Mouse (Mus musculus) heart, embryonic 11.5 days (tissue): Measurements from ENCODE around the gene Srp68. TPM values are rescaled to one million over a fixed set of nuclear protein-coding genes. Genes with fewer than 3 reads are reported as not detected.

ENCODE experiments used
- ATAC-seq: fragments of 200-750 bp; cut with Nextera tagmentation; replicated peaks from 2 replicates; pipeline ENCODE4 v1.8.0; 2017; ENCODE audit warnings: moderate library complexity; ENCODE audit not compliant: insufficient number of reproducible peaks, low FRiP score, low TSS enrichment
- H3K27ac ChIP-seq: fragments of 300-500 bp; sonication (generic); 2 replicates; pipeline ENCODE4 v1.5.1; 2014; ENCODE audit warnings: mild to moderate bottlenecking, low read depth, low read length
- H3K27me3 ChIP-seq: fragments of 300-500 bp; sonication (generic); 2 replicates; pipeline ENCODE4 v1.6.1; 2014; ENCODE audit warnings: mild to moderate bottlenecking, low read length, mixed read lengths; ENCODE audit not compliant: control insufficient read depth, insufficient read depth
- H3K36me3 ChIP-seq: fragments of 300-500 bp; sonication (generic); 2 replicates; pipeline ENCODE4 v1.6.1; 2014; ENCODE audit warnings: mild to moderate bottlenecking, low read length, moderate library complexity, mixed read lengths; ENCODE audit not compliant: control insufficient read depth, insufficient read depth
- H3K4me1 ChIP-seq: fragments of 300-500 bp; sonication (generic); 2 replicates; pipeline ENCODE4 v1.6.1; 2014; ENCODE audit warnings: low read length; ENCODE audit not compliant: control insufficient read depth, insufficient read depth
- H3K4me2 ChIP-seq: fragments of 300-500 bp; sonication (generic); 2 replicates; pipeline ENCODE4 v1.6.1; 2014; ENCODE audit warnings: mild to moderate bottlenecking, moderate library complexity
- H3K4me3 ChIP-seq: fragments of 300-500 bp; sonication (generic); 2 replicates; pipeline ENCODE4 v1.5.1; 2014; ENCODE audit warnings: low read depth, low read length
- H3K9ac ChIP-seq: fragments of 300-500 bp; sonication (generic); 2 replicates; pipeline ENCODE4 v1.6.1; 2014; ENCODE audit warnings: mild to moderate bottlenecking, low read depth, low read length, moderate library complexity
- H3K9me3 ChIP-seq: fragments of 300-500 bp; sonication (generic); replicated peaks from 2 replicates; pipeline ENCODE4 v1.6.1; 2016; ENCODE audit warnings: low read length; ENCODE audit not compliant: control insufficient read depth
- WGBS: fragments of 180-500 bp; shearing (Covaris S2); extraction: QIAGEN DNeasy Blood & Tissue Kit; methylation state at CpG from one replicate; pipeline ENCODE4 v1.1.7; 2014; ENCODE audit not compliant: insufficient replicate concordance; 5-methylcytosine and 5-hydroxymethylcytosine counted together
- polyA plus RNA-seq: library from polyadenylated mRNA; unstranded; fragments of >200 nt; fragmentation: Nextera tagmentation; extraction: Ambion mirVana; gene quantifications from 2 replicates; pipeline ENCODE4 v1.2.1, GENCODE M21; 2014

Srp68 gene
- polyA plus RNA-seq, result 61.5 and 61.9 TPM in 2 replicates

- peak within 1 kb of the TSS; percentile 46 for H3K27ac ChIP-seq
- peak; percentile 87 for ATAC-seq
- H3K9ac ChIP-seq, result peak within 1 kb of the TSS; percentile 79
- H3K36me3 ChIP-seq, result peaks cover 12% of the 10 kb centered on the region
- peaks cover 12% of the 10 kb centered on the region for H3K4me1 ChIP-seq
- WGBS, result 4% methylated on average over 32 of the region's 32 CpGs
- peak within 1 kb of the TSS; percentile 74 for H3K4me3 ChIP-seq
- no peaks in the 10 kb centered on the region for H3K9me3 ChIP-seq
- H3K27me3 ChIP-seq, result no peaks in the 10 kb centered on the region
- H3K4me2 ChIP-seq, result peak within 1 kb of the TSS; percentile 90
Measured at GRCm38 (mm10) chr11:116274045-116274666, at the start of gene Srp68. TSS of gene Srp68 (minus strand) at chr11:116274217.

GRCm38 (mm10) chr11:116318719-116319659, 45.0 kb upstream of the Srp68 start:
- H3K4me1 ChIP-seq, result peaks cover 3% of the 10 kb centered on the region; the same call in 1 of the 2 replicates
- no peak overlapping the region for H3K27ac ChIP-seq
- no peaks in the 10 kb centered on the region for H3K36me3 ChIP-seq
- H3K27me3 ChIP-seq, result no peaks in the 10 kb centered on the region
- ATAC-seq, result peak; percentile 47; the same call in 1 of the 2 replicates
- no peaks in the 10 kb centered on the region for H3K9me3 ChIP-seq
- WGBS, result 2% methylated on average over 41 of the region's 41 CpGs
- H3K4me2 ChIP-seq, result peak overlapping the region; percentile 100
- H3K4me3 ChIP-seq, result peak overlapping the region; percentile 56
- peak overlapping the region; percentile 77 for H3K9ac ChIP-seq

- Histone ChIP-seq H3K9me3 (no peaks in the 10 kb centered on the region), H3K4me2 (no peak overlapping the region), H3K27ac (no peak overlapping the region), H3K4me3 (no peak overlapping the region), H3K36me3 (no peaks in the 10 kb centered on the region), H3K9ac (no peak overlapping the region), H3K27me3 (no peaks in the 10 kb centered on the region), H3K4me1 (no peaks in the 10 kb centered on the region)
- no peak for ATAC-seq
- 46% methylated on average over 8 of the region's 8 CpGs for WGBS
Measured at GRCm38 (mm10) chr11:116312359-116312758, 38.3 kb upstream of the Srp68 start.

DNA sequence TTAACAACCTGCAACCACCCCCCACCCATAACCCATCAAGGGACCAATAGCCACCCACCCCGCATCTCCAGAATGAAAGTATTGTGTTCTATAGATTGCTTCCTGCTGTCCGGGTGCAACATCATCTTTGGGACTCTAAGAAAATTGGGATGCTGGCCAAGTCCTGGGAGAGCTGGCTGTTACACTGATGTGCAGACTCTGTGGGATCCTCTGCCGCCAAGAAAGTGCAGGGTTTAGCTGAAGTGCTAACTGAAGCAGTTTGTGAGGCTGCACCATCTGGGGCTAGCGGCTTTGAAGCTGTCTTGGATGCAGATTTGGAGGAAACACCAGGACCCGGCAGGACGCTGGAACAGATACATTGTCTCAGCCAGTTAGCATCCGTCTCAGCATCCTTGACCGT, 37.2 kb upstream of the Srp68 start:
- Histone ChIP-seq H3K4me1 (peaks cover 2% of the 10 kb centered on the region; the same call in 1 of the 2 replicates), H3K36me3 (no peaks in the 10 kb centered on the region), H3K27me3 (no peaks in the 10 kb centered on the region), H3K9ac (no peak overlapping the region), H3K27ac (no peak overlapping the region), H3K4me3 (no peak overlapping the region), H3K9me3 (no peaks in the 10 kb centered on the region), H3K4me2 (no peak overlapping the region)
- no peak for ATAC-seq
- WGBS, result 49% methylated on average over 8 of the region's 8 CpGs

- no peak overlapping the region for H3K27ac ChIP-seq
Measured at GRCm38 (mm10) chr11:116309601-116310000, 35.6 kb upstream of the Srp68 start.

GRCm38 (mm10) chr11:116307762-116308531, 33.9 kb upstream of the Srp68 start:
- Histone ChIP-seq H3K4me3 (no peak overlapping the region), H3K36me3 (peaks cover 5% of the 10 kb centered on the region), H3K27me3 (no peaks in the 10 kb centered on the region), H3K4me2 (no peak overlapping the region), H3K27ac (no peak overlapping the region), H3K9ac (no peak overlapping the region), H3K9me3 (no peaks in the 10 kb centered on the region), H3K4me1 (peaks cover 8% of the 10 kb centered on the region)
- 86% methylated on average over 12 of the region's 12 CpGs for WGBS
- no peak for ATAC-seq

More at GRCm38 (mm10) chr11:116309601-116310000, 35.6 kb upstream of the Srp68 start:
- Histone ChIP-seq H3K9me3 (no peaks in the 10 kb centered on the region), H3K4me2 (no peak overlapping the region), H3K4me1 (peaks cover 8% of the 10 kb centered on the region), H3K4me3 (no peak overlapping the region), H3K36me3 (no peaks in the 10 kb centered on the region), H3K9ac (no peak overlapping the region), H3K27me3 (no peaks in the 10 kb centered on the region)
- ATAC-seq, result no peak
- 60% methylated on average over 3 of the region's 3 CpGs for WGBS

DNA sequence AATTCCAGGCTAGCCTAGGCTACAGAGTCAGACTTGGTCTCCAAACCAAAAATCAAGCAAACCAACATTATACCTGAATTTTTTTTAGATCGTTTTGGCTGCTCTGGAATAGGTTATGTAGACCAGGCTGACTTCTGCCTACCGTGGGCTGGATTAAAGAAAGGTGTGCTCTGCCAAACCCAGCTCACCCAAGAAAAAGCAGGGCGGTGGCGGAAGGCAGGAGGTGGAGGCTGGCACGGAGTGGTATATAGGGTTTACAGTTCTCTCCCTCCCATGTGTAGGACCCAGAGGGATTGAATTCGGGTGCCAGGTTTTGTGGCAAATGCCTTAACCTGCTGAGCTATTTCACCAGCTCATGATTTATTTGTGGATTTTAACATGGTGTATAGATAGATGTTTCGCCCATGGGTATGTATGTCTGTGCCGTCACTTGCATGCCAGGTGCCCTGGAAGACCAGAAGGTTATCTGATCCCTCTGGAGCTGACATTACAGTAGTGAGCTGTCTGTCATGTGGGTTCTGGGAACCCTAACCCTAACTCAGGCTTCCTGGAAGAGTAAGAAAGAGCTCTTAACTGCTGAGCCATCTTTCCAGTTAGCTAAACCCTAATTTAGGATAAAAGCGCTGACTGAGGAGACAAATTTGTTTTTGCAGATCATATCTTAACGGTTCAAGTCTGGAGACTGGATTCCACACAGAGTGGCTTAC, 33.2 kb upstream of the Srp68 start, which contains the start of gene Exoc7:
Exoc7 (minus strand) TSS at position 215 of the 707 bp plus-strand sequence.
- no peak for ATAC-seq
- Histone ChIP-seq H3K9me3 (no peaks in the 10 kb centered on the region), H3K4me1 (peaks cover 8% of the 10 kb centered on the region), H3K4me3 (peak within 1 kb of the TSS; percentile 60), H3K9ac (peak within 1 kb of the TSS; percentile 75), H3K36me3 (peaks cover 11% of the 10 kb centered on the region), H3K27me3 (no peaks in the 10 kb centered on the region), H3K4me2 (peak within 1 kb of the TSS; percentile 86), H3K27ac (no peak within 1 kb of the TSS)
- 82% methylated on average over 10 of the region's 10 CpGs for WGBS
